Mouse (Mus musculus) liver, adult (tissue): ENCODE measurements around the gene Gtf2i.

ENCODE experiments used
- GATA4 ChIP-seq: IDR thresholded peaks from 2 replicates; pipeline ENCODE4 v1.6.1; 2014; ENCODE audit warnings: mild to moderate bottlenecking, low read length; ENCODE audit not compliant: insufficient replicate concordance

The Gtf2i gene

DNA sequence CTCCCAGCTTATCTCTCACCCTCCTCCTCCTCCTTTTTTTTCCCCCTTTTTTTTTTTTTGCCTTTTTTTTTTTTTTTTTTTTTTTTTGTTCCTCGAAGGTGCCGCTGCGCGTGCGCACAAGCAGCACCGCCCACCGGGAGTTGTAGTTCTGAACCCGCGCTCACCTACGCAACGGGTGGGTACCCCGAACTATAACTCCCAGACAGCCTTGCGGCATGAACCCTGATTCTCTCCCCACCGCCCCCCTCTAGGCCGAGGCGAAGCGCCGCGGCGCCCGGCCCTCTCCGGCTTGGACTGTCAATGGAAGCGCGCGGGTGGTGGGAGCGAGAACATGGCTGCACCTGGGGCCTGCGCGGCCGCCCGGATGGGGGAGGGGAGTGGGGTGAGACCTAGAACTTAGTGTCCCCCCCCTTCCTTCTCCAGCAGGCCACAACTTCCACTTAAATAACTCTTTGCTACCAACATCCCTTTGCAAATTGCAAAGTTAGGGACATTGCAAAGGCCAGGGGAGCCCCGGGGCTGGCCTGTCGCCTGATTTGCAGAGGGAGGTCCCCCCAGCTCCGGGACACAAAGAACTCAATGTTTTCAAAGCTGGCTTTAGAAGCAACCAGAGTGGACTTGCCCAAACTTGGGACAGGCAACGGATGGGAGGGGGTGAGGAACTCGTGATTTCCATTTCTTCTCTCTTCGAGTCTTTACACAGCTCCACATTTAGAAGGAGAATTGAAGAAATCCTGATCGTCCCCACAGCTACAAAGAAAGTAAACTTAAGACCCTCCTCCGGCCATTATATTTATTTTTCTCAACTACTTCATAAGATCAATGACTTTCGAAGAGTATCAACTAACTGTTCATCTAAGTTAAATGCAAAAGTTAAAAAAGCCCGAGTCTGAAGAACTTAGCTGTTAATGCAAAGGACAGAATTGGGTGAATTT is at the start of gene Gtf2i:
Gene Gtf2i, minus strand, starts transcription at position 73 of the 935 bp plus-strand sequence.
- TF ChIP-seq GATA4 = peak; percentile 6; the same call in 1 of the 2 replicates

DNA sequence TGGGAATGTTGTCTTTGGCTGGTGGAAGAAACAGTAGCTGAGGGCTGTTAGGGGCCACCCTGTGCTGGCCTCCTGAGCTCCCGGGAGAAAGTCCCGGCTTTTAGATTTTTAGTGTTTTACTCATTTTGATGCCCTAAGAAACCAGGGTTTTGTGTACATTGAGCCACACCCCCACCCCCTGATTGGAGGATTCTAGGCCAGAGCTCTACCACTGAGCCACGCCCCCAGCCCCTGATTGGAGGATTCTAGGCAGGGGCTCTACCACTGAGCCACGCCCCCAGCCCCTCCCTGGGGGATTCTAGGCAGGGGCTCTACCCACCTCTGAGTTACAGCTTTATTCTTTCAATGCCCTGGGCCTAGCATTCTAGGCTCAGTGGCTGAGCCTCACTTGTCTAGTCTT is 44.5 kb upstream of the Gtf2i start:
- no peak for TF ChIP-seq GATA4

DNA sequence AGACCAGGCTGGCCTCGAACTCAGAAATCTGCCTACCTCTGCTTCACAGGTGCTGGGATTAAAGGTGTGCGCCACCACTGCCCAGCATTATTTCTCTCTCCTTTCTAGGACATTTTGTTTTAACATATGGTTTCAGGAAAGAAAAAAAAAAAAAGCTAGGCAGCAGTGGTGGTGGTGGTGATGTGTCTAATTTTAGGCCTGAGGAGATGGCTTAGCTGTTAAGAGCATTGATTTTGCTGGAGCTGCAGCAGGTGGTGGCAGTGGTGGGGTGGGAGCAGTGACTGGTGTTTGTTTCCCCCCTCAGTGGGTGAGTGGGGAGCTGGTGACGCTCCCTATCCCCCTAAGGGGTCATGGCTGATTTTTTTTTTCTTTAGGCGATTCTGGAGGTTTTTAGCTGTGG is 38.6 kb upstream of the Gtf2i start:
- TF ChIP-seq GATA4 = no peak

DNA sequence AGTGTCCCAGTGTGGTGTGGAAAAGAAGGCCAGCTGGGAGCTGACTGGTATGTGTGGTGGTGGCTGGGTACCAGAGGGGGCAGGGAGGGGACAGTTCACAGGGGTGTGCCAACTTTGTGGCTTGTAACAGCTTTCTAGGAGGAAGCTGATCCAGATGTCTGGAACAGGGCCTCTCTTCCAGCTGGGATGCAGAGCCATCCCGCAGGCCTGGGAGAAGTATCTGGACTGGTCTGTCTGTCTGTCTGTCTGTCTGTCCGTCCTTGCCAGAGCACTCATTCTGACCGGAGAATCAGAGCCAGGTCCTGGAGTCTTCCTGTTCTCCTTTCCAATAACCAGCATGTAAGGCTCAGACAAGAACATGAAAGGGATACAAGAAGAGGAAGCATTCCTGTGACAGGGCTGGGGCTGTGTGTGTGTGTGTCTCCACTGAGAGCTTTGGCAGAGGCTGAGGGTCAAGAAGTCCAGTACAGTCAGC is 38.0 kb upstream of the Gtf2i start:
- TF ChIP-seq GATA4 = no peak

DNA sequence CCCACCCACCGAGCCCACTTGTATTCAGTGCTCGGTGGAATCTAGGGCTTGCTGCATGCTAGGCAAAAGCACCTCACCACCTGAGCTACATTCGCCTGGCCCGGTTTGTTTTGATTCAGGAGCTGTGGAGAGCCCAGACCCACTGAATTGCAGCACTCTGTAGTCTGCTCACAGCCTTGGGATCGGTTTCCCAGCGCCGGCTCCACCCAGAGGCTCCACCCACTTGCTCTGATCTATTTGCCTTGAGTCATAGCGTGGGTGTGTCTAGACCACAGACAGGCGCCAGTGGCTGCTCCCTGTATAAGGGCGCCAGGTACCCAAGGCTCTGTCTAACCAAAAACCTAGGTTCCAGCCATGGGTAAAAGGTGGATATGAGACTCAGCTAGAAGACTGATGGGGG is 36.1 kb upstream of the Gtf2i start:
- no peak for TF ChIP-seq GATA4

DNA sequence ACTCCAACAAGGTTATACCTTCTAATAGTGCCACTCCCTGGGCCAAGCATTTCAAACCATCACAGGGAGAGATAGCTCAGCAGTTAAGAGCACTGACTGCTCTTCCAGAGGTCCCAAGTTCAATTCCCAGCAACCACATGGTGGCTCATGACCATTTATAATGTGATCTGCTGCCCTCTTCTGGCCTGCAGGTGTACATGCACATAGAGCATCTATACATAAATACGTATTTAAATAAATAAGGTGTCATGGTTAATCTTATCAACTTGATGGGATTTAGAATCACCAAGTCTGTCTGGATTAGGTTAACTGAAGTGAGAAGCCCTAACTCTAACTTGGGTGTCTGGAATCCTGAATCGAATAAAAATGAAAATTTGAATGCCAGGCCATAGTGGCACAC is 32.5 kb upstream of the Gtf2i start:
- no peak for TF ChIP-seq GATA4

DNA sequence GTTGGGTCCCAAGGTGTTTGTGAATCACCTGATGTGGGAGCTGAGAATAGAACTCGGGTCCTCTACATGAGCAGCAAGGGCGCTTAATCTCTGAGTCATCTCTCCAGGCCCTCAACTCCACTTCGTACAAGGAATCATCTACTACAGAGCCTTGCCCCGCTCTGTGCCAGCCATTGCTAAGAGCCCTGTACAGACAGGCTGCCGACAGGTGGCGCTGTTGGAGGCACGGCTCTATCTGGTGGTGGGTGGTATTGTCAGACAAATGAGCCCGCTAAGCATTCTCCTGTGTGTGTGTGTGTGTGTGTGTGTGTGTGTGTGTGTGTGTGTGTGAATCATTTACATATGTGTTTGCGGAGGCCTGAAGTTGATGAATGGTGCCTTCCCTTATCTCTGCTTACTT is 30.9 kb upstream of the Gtf2i start:
- no peak for TF ChIP-seq GATA4

DNA sequence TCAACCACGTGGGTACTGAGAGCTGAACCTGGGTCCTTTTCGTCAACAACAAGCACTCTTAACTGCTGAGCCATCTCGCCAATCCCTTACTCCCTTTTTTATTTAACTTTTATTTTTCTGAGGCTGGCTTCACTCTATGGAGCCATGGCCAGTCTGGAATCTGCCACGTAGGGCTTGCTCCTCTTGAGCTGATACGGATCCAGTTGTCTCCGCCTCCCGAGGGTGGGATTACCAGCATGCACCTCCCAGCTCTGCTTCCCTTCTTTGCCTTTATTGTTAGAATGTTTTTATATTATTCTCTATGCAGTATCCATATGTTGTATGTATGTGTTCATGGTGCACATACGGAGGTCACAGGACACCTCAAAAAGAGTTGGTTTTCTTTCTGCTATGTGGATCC is 29.5 kb upstream of the Gtf2i start:
- TF ChIP-seq GATA4 = no peak

DNA sequence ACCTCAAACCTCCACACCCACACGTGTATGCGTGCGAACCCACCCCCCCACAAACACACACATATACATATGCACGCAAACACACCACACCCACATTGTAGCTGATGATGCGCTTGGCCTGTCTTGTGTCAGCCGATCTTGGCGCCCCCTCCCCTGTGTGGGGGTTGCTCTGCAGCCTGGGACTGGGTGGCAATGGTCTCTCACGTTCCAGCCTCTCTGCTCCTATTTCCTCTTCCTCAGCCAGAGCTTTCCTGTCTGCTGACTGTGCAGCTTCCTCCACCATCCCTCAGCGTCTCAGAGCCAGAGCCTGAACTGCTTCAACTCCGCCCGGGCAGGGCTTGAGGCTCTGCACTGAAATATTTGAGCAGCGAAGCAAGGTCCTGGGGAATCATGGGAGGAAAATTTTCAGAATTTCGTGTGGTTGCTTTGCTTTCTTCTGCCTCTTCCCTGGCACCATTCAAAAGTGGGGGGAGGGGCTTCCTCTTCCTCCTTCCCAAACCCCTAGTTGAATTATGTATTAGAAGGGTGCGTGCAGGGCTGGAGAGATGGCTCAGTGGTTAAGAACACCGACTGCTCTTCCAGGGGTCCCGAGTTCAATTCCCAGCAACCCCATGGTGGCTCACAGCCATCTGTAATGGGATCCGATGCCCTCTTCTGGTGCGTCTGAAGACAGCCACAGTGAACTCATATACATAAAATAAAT is 28.1 kb upstream of the Gtf2i start:
- TF ChIP-seq GATA4 = no peak

DNA sequence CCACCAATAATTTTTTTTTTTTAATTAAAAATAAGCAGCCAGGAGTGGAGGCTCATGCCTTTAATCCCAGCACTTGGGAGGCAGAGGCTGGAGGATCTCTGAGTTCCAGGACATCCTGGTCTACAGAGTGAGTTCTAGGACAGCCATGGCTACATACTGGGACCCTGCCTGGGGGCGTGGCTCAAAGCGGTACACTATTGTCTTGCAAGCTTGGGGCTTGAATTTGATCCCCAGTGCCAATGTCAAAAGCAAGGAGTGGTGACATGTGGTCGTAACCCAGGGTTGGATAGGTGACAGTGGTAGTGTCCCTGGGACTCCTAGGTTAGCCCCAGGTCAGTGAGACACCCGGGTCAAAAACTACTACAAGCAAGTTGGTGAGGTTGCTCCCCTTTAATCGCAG is 27.2 kb upstream of the Gtf2i start:
- TF ChIP-seq GATA4 = no peak

DNA sequence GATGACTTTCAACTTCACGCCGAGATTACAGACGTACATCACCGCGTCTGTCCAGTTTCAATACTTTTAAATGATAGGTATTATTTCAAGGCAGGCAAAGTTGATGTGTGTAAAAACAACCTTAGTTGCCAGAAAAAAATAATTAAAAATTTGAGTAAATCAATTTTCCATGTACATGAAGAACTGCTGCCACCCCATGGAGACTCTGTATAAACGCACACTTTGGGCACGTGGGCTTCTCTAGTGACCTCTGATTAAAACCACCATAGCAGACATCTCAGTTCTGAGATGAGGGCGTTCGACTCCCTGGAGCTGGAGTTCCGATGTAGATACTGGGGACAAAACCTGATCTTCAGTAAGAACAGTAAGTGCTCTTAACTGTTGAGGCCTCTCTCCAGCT is 26.8 kb upstream of the Gtf2i start:
- TF ChIP-seq GATA4 = no peak

DNA sequence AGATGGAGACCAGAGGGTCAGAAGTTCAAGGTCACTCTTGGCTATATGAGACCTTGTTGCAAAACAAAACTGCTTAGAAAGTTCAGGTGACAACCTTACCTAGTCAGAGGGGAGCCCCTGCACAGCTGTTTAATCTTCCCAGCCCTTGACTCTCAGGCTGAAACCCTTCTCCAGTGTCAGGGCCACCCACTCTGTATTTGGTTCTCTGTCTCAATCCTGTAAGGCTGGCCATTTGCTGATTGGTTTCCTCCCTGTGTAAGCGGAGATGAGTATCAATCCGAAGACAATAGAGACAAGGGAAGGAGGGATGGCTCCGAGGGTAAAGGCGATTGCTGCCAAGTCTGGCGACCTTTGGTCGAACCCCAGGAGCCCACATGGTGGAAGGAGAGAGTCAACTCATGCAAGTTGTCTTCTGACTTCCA is 25.6 kb upstream of the Gtf2i start:
- TF ChIP-seq GATA4 = no peak

DNA sequence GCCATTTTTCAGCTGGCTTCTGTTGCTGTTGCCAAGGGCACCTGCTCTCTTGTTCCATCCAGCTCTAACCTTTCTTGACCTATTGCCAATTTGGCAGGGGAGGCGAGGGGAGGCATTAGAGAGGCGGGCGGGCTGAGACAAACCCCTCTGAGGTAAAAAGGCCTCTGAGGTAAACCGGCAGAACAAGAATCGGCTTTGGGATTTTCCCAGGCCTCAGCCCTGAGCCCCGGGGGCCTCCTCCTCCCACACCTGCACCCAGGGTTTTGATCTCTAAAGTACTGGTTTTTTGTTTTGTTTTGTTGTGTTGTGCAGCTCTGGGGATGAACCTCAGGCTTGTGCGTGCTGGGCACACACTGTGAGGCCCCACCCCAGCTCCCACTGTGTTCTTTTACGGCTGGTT is 18.2 kb upstream of the Gtf2i start:
- no peak for TF ChIP-seq GATA4

DNA sequence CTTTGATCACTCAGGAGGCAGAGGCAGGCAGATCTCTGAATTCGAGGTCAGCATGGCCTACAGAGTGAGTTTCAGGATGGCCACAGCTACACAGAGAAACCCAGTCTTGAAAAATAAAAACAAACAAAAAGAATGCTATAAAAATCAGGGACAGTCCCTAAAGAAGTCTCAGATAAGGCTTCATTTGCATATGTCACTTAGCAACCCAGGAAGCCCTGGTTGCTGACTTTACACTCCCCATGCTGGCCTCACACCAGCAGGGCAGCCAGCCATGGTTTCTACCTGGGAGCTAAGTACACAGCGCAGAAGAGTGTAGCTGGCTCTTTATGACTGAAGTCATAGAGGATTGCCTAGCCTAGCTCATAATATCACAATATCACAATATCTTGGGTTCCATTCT is 15.5 kb upstream of the Gtf2i start:
- TF ChIP-seq GATA4 = no peak

DNA sequence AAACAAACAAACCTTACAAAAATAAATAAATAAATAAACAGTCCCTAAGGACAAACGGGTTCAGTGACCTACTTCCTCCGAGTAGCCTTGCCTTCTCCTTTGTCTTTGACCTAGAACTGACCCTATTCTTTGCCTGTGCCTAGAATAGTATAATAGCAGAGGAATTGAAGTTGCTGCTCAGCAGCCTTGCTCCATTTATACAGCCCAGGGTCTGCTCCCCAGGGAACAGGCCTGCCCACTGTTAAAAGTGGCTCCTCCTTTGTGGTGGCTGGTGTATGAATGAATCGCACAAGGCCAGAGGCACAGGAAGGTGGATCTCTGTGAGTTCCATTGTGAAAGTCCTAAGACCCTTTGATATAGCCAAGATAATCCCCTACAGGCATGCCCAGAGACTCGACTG is 14.8 kb upstream of the Gtf2i start:
- no peak for TF ChIP-seq GATA4

DNA sequence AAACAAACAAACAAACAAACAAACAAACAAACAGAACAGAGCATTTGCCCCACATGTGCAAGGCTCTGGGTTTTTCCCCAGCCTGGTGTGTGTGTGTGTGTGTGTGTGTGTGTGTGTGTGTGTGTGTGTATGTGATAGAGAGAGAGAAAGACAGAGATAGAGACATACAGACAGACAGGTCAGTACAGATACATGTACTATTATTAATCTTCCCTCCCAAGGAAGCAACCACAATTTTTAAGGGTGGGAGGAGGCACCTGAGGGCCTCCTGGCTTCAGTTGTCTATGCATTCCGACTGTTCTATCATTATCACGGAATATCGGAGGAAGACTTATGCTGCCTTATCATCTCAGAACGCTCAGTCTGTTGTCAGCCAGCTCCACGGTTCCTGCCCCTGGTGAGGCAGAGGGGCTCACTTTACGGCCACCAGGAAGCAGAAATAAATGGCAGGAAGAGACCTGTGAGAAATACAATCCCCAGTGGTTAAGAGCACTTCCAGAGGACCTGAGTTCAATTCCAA is 14.0 kb upstream of the Gtf2i start:
- no peak for TF ChIP-seq GATA4
